Mouse (Mus musculus) limb, embryonic 12.5 days (tissue): ENCODE data around the gene Gm5767. TPM values are rescaled to one million over a fixed set of nuclear protein-coding genes. Genes with fewer than 3 reads are reported as not detected.

Experiments
- ATAC-seq: fragments of 200-750 bp; cut with Nextera tagmentation; 2 replicates; pipeline ENCODE4 v1.8.0; 2017; ENCODE audit warnings: low read depth, moderate TSS enrichment; ENCODE audit not compliant: insufficient number of reproducible peaks, insufficient read depth, low FRiP score, low TSS enrichment
- H3K27ac ChIP-seq: fragments of 300-500 bp; sonication (generic); 2 replicates; pipeline ENCODE4 v1.5.1; 2016; ENCODE audit warnings: mild to moderate bottlenecking, moderate library complexity
- H3K27me3 ChIP-seq: fragments of 300-500 bp; sonication (generic); 2 replicates; pipeline ENCODE4 v1.6.1; 2016; ENCODE audit warnings: mild to moderate bottlenecking, moderate library complexity
- H3K36me3 ChIP-seq: fragments of 300-500 bp; sonication (generic); 2 replicates; pipeline ENCODE4 v1.6.1; 2016; ENCODE audit warnings: mild to moderate bottlenecking, moderate library complexity
- H3K4me1 ChIP-seq: fragments of 300-500 bp; sonication (generic); replicated peaks from 2 replicates; pipeline ENCODE4 v1.6.1; 2016
- H3K4me2 ChIP-seq: fragments of 300-500 bp; sonication (generic); 2 replicates; pipeline ENCODE4 v1.6.1; 2016; ENCODE audit warnings: mild to moderate bottlenecking, moderate library complexity
- H3K4me3 ChIP-seq: fragments of 300-500 bp; sonication (generic); replicated peaks from 2 replicates; pipeline ENCODE4 v1.5.1; 2016; ENCODE audit warnings: mild to moderate bottlenecking
- H3K9ac ChIP-seq: fragments of 300-500 bp; sonication (generic); replicated peaks from 2 replicates; pipeline ENCODE4 v1.6.1; 2016; ENCODE audit warnings: mild to moderate bottlenecking, moderate library complexity
- H3K9me3 ChIP-seq: fragments of 300-500 bp; sonication (generic); 2 replicates; pipeline ENCODE4 v1.6.1; 2016; ENCODE audit warnings: mild to moderate bottlenecking, moderate library complexity
- WGBS: fragments of 180-500 bp; shearing (Covaris S2); methylation state at CpG from one replicate; pipeline ENCODE4 v1.1.7; 2016; 5-methylcytosine and 5-hydroxymethylcytosine counted together
- polyA plus RNA-seq: library from polyadenylated mRNA; unstranded; fragments of >200 nt; fragmentation: Nextera tagmentation; extraction: Ambion mirVana; gene quantifications from 2 replicates; pipeline ENCODE4 v1.2.1, GENCODE M21; 2016

The Gm5767 gene
- polyA plus RNA-seq, 1 experiment from 2014 or later = not detected

- Histone ChIP-seq H3K4me2 (no peak overlapping the region), H3K9me3 (no peaks in the 10 kb centered on the region), H3K27ac (no peak overlapping the region), H3K4me1 (no peaks in the 10 kb centered on the region), H3K9ac (no peak overlapping the region), H3K27me3 (no peaks in the 10 kb centered on the region), H3K4me3 (no peak overlapping the region), H3K36me3 (peaks cover 83% of the 10 kb centered on the region)
- no peak for ATAC-seq
- 75% methylated on average over 2 of the region's 2 CpGs for WGBS
Observed at GRCm38 (mm10) chr16:8656256-8656655, 24.3 kb upstream of the Gm5767 start.

- Histone ChIP-seq H3K4me3 (no peak overlapping the region), H3K9me3 (no peaks in the 10 kb centered on the region), H3K36me3 (peaks cover 87% of the 10 kb centered on the region), H3K4me2 (no peak overlapping the region), H3K27ac (no peak overlapping the region), H3K9ac (no peak overlapping the region), H3K4me1 (no peaks in the 10 kb centered on the region), H3K27me3 (no peaks in the 10 kb centered on the region)
- whole genome bisulfite sequencing = 78% methylated on average over 4 of the region's 4 CpGs
- no peak for ATAC-seq
Observed at GRCm38 (mm10) chr16:8658349-8658748, 22.2 kb upstream of the Gm5767 start.

- Histone ChIP-seq H3K4me1 (no peaks in the 10 kb centered on the region), H3K36me3 (peaks cover 92% of the 10 kb centered on the region), H3K9me3 (no peaks in the 10 kb centered on the region), H3K27me3 (no peaks in the 10 kb centered on the region), H3K27ac (no peak overlapping the region), H3K9ac (no peak overlapping the region), H3K4me3 (no peak overlapping the region), H3K4me2 (no peak overlapping the region)
- WGBS = 96% methylated on average over 4 of the region's 4 CpGs
- ATAC-seq = no peak
Observed at GRCm38 (mm10) chr16:8658764-8659163, 21.8 kb upstream of the Gm5767 start.

GRCm38 (mm10) chr16:8663022-8663421, 17.5 kb upstream of the Gm5767 start:
- Histone ChIP-seq H3K9me3 (no peaks in the 10 kb centered on the region), H3K4me3 (no peak overlapping the region), H3K9ac (no peak overlapping the region), H3K27me3 (no peaks in the 10 kb centered on the region), H3K27ac (no peak overlapping the region), H3K4me2 (no peak overlapping the region), H3K36me3 (peaks cover 71% of the 10 kb centered on the region), H3K4me1 (peaks cover 14% of the 10 kb centered on the region)
- WGBS = 80% methylated on average over 2 of the region's 2 CpGs
- no peak for ATAC-seq

GRCm38 (mm10) chr16:8663606-8664539, 16.7 kb upstream of the Gm5767 start:
- no peak for ATAC-seq
- no peaks in the 10 kb centered on the region for H3K27me3 ChIP-seq
- H3K9me3 ChIP-seq = no peaks in the 10 kb centered on the region
- H3K36me3 ChIP-seq = peaks cover 64% of the 10 kb centered on the region
- no peak overlapping the region for H3K4me2 ChIP-seq
- H3K4me1 ChIP-seq = peaks cover 22% of the 10 kb centered on the region
- 88% methylated on average over 24 of the region's 24 CpGs for WGBS
- H3K9ac ChIP-seq = no peak overlapping the region
- H3K27ac ChIP-seq = no peak overlapping the region
- H3K4me3 ChIP-seq = no peak overlapping the region

GRCm38 (mm10) chr16:8665367-8665766, 15.2 kb upstream of the Gm5767 start:
- WGBS = 88% methylated on average over 5 of the region's 5 CpGs
- Histone ChIP-seq H3K36me3 (peaks cover 51% of the 10 kb centered on the region), H3K4me2 (no peak overlapping the region), H3K9ac (no peak overlapping the region), H3K4me3 (no peak overlapping the region), H3K9me3 (no peaks in the 10 kb centered on the region), H3K4me1 (peaks cover 37% of the 10 kb centered on the region), H3K27ac (no peak overlapping the region), H3K27me3 (no peaks in the 10 kb centered on the region)
- ATAC-seq = no peak

GRCm38 (mm10) chr16:8666452-8666851, 14.1 kb upstream of the Gm5767 start:
- Histone ChIP-seq H3K4me3 (no peak overlapping the region), H3K4me1 (peaks cover 46% of the 10 kb centered on the region), H3K4me2 (no peak overlapping the region), H3K27ac (no peak overlapping the region), H3K27me3 (no peaks in the 10 kb centered on the region), H3K9ac (no peak overlapping the region), H3K36me3 (peaks cover 43% of the 10 kb centered on the region), H3K9me3 (no peaks in the 10 kb centered on the region)
- 57% methylated on average over 2 of the region's 2 CpGs for WGBS
- ATAC-seq = no peak

GRCm38 (mm10) chr16:8667261-8667660, 13.3 kb upstream of the Gm5767 start:
- WGBS = 82% methylated on average over 7 of the region's 7 CpGs
- Histone ChIP-seq H3K9me3 (no peaks in the 10 kb centered on the region), H3K4me3 (no peak overlapping the region), H3K27me3 (no peaks in the 10 kb centered on the region), H3K4me2 (no peak overlapping the region), H3K4me1 (peaks cover 46% of the 10 kb centered on the region), H3K36me3 (peaks cover 35% of the 10 kb centered on the region), H3K27ac (no peak overlapping the region), H3K9ac (no peak overlapping the region)
- ATAC-seq = no peak

GRCm38 (mm10) chr16:8667814-8668213, 12.8 kb upstream of the Gm5767 start:
- no peak for ATAC-seq
- Histone ChIP-seq H3K9ac (0 out of 2 replicates have a peak overlapping the region, but pooled peaks have one; percentile 9), H3K4me1 (peaks cover 46% of the 10 kb centered on the region), H3K9me3 (no peaks in the 10 kb centered on the region), H3K4me3 (no peak overlapping the region), H3K27ac (no peak overlapping the region), H3K27me3 (0 out of 2 replicates have a peak, but pooled peaks cover 2% of the 10 kb centered on the region), H3K4me2 (no peak overlapping the region), H3K36me3 (peaks cover 30% of the 10 kb centered on the region)
- 77% methylated on average over 4 of the region's 4 CpGs for WGBS

GRCm38 (mm10) chr16:8668386-8668785, 12.2 kb upstream of the Gm5767 start:
- Histone ChIP-seq H3K9me3 (no peaks in the 10 kb centered on the region), H3K9ac (no peak overlapping the region), H3K27me3 (peaks cover 7% of the 10 kb centered on the region), H3K4me3 (no peak overlapping the region), H3K27ac (no peak overlapping the region), H3K4me2 (no peak overlapping the region), H3K36me3 (peaks cover 24% of the 10 kb centered on the region; the same call in 1 of the 2 replicates), H3K4me1 (peaks cover 46% of the 10 kb centered on the region)
- no peak for ATAC-seq
- WGBS = 83% methylated on average over 2 of the region's 2 CpGs

- ATAC-seq = no peak
- peaks cover 14% of the 10 kb centered on the region; the same call in 1 of the 2 replicates for H3K36me3 ChIP-seq
- H3K4me3 ChIP-seq = peak overlapping the region; percentile 65
- H3K27ac ChIP-seq = 0 out of 2 replicates have a peak overlapping the region, but pooled peaks have one; percentile 91
- H3K4me1 ChIP-seq = peaks cover 46% of the 10 kb centered on the region
- H3K9me3 ChIP-seq = no peaks in the 10 kb centered on the region
- H3K27me3 ChIP-seq = peaks cover 7% of the 10 kb centered on the region
- WGBS = 66% methylated on average over 5 of the region's 5 CpGs
- H3K9ac ChIP-seq = peak overlapping the region; percentile 71
- H3K4me2 ChIP-seq = peak overlapping the region; percentile 61
Observed at GRCm38 (mm10) chr16:8669432-8669831, 11.1 kb upstream of the Gm5767 start.
